Mouse (Mus musculus) naive thymus-derived CD4-positive, alpha-beta T cell, adult 2 months (primary cell): Measurements from ENCODE around the gene Pde4d.

Experiments used
- DNase-seq: peaks from one replicate; pipeline ENCODE4 v3.0.0-alpha.2; 2011; ENCODE audit warnings: low read depth

Gene Pde4d

DNA sequence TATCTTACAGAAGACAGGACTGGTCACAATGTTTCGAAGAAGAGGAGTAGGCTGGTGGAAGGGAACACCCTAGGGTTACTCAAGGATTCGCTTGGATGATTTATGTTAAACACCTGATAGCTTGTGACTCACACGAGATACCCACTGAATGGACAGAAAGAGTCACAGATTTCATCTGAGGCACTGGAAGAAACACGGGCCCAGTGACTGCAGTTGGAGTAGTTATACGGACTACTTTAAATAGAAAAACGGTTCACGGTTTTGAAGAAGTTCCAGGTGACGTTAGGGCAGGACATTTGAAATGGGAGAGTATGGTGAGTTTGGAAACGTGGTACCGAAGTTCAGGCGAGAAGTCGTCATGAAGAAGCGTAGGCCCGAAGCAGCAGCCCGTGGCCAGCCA lies 1475.0 kb downstream of the Pde4d start:
- DNase-seq, result no peak

DNA sequence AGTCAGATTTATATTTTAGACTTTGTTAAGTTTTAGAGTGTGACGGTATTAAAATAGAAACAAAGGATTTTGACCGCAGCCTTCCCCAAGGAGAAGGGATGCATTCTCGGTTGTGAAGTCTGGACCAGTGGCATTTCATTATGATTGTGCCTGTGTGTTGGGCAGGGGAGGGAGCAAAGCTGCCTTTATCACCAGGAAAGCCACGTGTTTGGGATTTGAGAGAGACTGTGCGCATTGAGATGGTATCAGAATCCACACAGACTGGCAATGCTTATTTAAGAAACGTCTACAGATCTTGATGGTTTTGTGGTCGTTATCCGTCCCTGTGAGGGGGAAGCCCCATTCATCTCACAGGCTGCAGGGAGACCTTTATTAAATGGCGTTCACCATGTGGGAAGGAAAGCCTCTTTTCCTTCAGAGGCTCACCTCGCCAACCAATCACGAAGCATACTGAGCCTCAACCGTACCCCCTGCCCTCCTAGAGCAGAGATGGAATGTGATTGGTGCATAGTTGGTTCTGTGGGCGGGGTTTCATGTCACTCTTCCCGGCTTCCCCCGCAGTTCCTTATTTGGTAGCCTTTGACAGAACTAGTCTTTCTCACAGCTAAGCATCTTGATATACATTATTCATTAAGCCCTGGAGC lies 1476.7 kb downstream of the Pde4d start:
- DNase-seq, result peak; percentile 59

DNA sequence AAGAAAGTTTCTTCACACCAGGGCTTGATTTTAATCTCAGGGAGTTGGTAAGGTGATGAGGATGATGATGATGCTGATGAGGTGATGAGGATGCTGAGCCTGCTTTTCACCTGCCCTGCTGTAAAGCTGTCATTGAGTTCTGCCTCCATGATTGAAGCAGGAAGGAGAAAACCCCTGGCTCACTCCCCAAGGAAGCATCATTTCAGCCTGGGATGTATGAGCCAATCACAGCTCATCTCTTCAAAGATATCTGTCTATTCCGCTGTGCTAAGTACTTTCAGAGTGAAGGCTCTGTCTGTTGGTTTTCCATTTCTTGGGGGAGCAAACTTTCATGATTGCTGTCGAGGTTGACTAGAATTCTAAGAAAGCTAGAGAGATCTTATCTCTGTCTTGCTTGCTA lies 1478.0 kb downstream of the Pde4d start:
- no peak for DNase-seq

DNA sequence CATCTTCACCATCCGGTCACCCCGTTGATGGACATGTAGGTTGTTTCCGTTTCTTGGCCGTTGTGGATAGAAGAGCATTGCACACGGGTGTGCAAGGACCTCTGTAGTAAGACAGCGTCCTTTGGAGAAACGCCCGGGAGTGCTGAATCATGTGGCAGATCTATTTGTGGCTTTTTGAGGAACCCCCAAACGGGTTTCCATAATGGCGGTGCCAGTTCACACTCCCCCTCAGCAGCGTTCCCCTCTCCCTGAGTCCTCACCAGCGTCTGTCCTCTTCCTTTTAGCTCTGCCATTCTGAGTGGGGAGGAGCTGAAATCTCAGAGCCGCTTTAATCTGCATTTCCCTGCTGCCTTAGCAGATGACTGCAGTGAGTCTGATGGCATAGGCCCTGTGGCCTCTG lies 1482.9 kb downstream of the Pde4d start:
- DNase-seq, result no peak

DNA sequence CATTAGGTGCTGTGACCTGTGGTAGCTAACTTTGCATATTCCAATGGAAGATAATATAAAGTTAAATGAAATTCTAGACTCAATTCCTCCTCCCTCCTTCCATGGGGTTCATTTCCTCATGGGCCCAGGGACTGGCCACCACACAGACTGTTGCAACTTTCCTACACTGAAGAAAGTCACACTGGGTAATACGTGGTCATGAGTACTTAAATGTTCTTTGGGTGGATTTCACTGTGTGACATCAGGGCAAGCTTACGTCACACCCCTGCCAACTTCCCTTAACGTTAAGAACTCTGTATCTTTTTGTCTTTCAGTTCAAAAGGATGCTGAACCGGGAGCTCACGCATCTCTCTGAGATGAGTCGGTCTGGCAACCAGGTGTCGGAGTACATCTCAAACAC lies 1483.8 kb downstream of the Pde4d start:
- DNase-seq, result no peak

DNA sequence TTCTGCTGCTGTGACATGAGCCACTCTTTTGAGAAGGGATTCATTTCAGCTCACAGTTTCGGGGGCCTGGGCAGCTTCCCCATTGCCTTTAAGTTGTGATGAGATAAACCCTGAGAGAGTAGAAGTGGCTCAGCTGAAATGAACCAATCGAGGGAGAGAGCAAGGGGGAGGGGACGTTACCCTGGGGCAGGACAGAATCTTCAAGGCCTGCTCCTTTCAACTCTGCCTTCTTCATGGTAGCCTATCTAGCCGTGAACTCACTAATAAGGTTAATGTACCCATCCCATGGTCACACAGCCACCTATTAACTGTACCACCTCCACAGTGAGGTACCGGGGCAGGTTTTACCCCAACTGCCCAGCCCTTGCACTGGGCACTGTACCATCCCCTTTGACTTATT lies 1487.1 kb downstream of the Pde4d start:
- DNase-seq, result no peak

DNA sequence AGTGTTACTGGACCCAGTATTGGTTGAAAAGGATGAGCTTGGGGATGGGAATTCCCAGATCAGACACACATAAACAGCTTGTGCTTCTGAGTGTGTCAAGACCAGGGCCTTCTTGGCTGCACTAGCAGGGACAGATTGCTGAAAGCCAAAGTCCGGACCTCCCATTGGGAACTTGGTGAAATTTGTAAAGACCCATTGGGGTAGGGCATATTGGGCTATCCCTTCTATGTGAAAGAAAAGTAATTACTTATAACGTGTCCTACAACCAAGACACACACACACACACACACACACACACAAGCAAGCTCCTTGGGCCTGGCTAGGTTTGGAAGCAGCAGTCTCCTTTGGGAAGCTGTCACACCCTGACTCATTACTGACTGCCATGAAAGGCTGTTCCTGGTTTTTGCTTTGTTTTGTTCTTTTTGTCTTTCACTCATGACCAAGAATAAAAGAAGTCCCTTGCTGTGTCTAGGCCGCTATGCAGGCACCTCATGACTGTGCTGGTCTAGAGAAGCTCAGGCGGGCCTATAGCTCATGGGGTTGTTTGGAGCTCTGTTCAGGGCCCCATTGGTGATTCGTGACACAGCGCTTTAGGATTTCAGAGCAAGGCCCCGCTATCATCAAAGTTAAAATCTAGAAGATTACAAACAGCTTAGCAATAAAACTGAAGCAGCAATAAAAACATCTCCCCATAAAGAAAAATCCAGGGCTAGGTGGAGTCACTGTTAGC lies 1495.2 kb downstream of the Pde4d start:
- DNase-seq, result no peak

DNA sequence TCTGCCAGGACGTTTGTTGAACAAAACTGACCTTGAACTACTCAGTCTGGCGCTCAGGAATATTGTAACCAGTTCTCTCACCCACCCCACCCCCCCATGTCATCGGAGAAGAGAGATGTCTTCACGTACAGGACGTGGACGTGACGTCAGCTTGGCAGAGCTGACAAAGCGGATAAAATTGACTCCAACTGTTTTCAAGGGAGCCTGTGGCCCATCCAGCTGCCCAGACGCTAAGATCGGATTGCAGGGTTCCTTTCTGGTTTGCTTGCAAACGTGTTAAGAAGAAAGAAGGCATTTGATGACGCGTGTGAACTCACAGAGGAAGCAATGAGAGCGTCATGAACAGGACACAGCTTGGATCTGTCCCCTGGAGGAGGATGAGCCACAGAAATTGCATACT lies 1501.7 kb downstream of the Pde4d start:
- no peak for DNase-seq

DNA sequence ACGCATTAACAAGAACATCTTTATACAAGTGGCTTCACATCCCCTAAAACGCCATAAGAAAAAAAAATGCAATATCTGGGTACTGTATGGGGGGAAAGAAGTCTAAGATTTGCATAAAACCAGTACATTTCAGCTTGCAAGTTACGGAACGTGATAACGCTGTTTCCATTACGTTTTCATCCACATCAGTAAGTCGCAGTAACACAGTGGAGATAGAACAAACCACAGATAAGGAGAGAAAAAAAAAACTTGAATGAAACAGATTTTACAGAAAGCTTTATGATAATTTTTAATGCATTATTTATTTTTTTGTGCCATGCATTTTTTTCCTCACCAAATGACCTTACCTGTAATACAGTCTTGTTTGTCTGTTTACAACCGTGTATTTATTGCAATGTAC lies 1504.4 kb downstream of the Pde4d start:
- DNase-seq, result no peak

DNA sequence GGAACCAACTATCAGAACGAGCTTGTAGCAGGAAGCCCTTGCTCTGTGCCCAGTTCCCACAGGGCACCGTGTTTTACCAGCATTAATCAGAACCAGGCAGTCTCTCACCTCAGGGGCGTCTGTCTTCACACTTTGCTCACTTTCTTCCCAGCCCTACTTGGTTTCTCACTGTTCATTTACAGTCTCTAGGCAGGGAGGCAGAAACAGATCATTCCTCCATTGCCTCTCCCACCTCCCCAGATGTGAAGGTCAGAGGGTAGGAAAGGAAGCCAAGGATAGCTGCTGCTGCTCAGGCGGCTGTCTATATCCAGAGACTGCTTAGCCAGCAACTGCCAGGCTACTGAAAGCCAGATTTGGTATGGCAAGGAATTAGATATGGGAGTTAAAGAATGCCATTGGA lies 1508.2 kb downstream of the Pde4d start:
- DNase-seq, result no peak

DNA sequence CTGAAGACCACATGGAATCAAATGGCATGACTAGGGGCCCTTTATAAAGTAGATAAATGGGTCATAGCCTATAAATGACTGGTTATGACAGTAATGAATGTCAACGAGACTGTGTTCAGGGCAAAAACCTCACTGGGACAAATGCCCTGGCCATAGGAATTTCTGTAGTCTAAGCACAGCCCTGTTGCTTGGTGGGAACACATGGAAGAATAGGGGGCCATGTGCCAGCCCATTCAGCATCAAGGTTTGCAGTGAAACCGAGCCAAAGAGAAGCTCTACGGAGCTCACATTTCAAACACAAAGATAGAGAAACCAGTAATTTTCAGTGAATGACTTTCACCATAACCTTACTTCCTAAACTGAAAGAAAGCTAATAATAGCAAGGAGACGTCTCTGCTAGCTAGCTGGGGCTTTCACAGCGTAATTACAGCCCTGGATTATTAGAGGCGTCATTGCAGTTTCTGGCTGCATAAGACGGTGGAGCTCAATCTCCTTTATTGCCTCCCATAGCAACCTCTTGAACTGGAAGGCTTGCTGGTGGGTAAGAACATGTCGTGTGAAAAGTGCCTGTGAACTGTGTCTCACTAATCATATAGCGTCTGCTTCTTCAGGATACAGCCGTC lies 1533.2 kb downstream of the Pde4d start:
- no peak for DNase-seq

DNA sequence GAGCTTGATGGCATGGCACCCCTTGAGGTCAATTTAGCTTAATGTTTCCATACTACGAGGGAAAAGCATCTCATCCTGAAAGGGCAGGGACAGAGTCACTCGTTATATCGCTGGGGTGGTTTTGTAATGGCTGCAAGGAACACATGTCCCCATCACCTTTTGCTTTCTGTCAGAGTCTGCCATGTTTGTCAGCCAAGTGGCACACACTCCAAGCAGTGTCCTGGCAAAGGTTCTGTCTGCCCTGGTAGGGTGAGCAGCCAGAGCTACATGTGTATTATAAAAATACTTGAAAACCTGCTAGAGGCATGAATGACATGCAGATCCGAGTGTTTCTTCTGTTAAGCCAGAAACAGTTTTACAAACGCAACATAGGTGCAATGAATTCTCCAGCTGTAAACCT lies 1535.7 kb downstream of the Pde4d start:
- no peak for DNase-seq

DNA sequence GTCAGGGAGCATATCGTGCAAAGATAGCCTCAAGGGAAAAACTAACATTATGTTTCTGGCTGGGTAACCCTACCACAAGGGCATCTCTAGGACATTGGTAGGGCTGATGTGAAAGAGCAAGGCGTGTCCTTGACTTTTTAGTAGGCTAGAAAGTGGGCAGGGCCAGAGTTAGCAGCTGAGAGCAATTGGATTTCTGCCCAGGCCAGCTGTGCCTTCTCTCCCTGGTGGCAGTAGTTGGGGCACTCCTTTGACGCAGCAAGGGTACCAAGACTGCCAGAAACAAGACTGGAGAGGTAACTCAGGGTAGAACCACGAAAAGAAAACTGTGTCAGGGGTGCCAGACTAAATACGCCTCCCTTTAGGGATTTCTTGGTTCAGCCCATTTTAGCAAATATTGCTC lies 1536.1 kb downstream of the Pde4d start:
- no peak for DNase-seq

DNA sequence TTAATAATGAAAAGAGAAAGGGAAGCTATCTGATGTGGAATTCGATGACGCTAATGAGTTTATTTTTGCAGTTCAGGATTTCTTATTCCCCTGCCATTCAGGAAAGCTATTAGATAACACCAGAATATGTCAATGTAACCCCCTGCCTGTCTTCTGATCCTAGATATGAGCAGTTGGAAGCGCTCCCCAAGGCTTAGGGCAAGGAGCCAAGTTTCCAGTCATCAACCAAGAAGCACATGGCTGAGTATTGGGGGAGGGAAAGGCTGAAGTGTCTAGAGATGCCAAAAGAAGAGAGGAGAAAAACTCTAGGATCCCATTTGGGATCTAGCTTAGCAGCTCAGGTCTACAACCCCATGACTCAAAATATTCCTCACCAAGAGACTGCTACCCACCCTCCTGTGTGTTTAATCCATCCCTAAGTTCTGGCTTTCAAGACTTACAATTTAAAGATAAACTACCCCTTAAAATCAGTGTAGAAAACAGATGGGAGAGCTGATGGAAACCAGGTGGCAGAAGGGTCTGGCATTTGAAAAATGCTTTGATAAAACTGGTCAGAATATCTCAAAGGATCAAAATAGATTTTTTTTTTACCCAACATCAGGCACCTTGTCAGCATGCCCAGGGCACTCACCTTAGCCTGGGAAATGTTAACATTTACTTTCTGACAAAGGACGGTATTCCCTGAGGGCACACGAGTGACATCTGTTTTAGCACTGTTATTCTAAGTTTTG lies 1543.2 kb downstream of the Pde4d start:
- no peak for DNase-seq

DNA sequence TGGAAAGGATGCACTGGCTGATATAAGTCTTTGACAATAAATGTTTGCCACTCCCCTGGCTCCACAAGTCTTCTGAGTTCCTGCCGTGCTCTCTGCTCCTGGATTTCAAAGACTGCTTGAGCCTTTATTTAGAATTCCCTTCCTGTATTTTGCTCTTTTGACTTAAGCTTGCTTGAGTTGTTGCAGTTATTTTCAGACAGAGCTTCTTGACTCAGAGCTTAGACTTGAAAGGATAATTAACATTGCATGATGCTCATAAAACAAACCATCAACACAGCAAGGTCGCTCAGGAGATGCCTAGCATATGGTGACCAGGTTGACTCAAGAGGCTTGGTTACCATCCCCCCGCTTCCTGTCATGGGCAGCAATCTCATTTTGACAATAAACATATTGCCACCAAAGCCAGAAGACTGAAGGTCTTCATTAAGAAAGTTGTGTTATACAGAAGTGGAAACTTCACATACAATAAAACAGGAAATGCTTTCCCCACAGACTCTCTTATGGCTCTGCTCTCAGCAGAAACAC lies 1544.6 kb downstream of the Pde4d start:
- DNase-seq, result no peak

DNA sequence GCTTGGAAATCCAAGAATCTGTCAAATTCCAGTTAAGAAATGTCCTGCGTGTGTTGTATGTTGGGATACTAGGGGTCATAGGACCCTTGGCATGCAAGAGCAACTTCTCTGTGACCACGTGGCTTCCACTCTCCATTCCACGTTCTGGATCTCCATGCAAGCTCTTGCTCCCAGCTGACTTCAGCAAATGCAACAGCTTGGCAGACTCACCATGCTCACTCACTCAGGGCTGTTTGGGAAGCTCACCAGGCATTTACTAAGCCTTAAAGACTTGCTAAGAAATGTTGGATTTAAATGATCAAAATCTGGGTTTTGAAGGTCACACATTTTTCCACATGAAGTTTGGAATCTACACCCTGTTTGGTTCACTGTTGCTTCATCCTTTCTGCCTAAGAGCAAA lies 1552.3 kb downstream of the Pde4d start:
- DNase-seq, result no peak
